25 mouse cellular contexts compared by ENCODE assay signal in genomic region chrX:98207166-98207565, GRCm38 (mm10). TPM values are rescaled to one million over a fixed set of nuclear protein-coding genes. Genes with fewer than 3 reads are reported as not detected.
DNase-seq lines count a peak whose midpoint lies in the region; ATAC-seq and TF ChIP-seq lines count a peak whose summit lies in the region.
"Had no signal": no experiment of that assay in that cellular context is flagged by ENCODE, and none has a peak within 500 bp of the region (broad histone marks: within the 10 kb centered on the region; RNA-seq: fewer than 3 reads in every experiment).

No protein-coding gene starts in this region.

- no peak for ATAC-seq in kidney, postnatal 0 days (replicated peaks; ENCODE audit: low FRiP score, low read depth)
- no peak for ATAC-seq in CD4-positive, CD25-positive, alpha-beta regulatory T cell, adult 4 months
- ATAC-seq: lung, postnatal 0 days; midbrain, embryonic 15.5 days had no signal

- no peak overlapping the region for H3K9ac ChIP-seq in kidney, postnatal 0 days (ENCODE audit: low read depth, low read length)
- H3K9ac ChIP-seq: embryonic facial prominence, embryonic 12.5 days; forebrain, embryonic 12.5 days; hindbrain, embryonic 13.5 days; liver, embryonic 15.5 days; midbrain, embryonic 15.5 days; neural tube, embryonic 13.5 days had no signal

- H3K27ac ChIP-seq in kidney, postnatal 0 days = no peak overlapping the region
- H3K27ac ChIP-seq: embryonic facial prominence, embryonic 12.5 days; forebrain, embryonic 12.5 days; hindbrain, embryonic 13.5 days; liver, embryonic 15.5 days; macrophage; midbrain, embryonic 15.5 days; neural tube, embryonic 13.5 days had no signal

- WGBS in kidney, postnatal 0 days = 48% methylated on average over 4 of the region's 4 CpGs

- no peaks in the 10 kb centered on the region for H3K4me1 ChIP-seq in kidney, postnatal 0 days (replicated peaks; ENCODE audit: insufficient read depth, low read length)
- H3K4me1 ChIP-seq: embryonic facial prominence, embryonic 12.5 days; forebrain, embryonic 12.5 days; hindbrain, embryonic 13.5 days; liver, embryonic 15.5 days; midbrain, embryonic 15.5 days; neural tube, embryonic 13.5 days had no signal

- TF ChIP-seq CTCF in kidney, postnatal 0 days (IDR thresholded peaks at IDR 0.05; ENCODE audit: low read depth) = no peak; the same call in 1 of the 2 replicates

- no peaks in the 10 kb centered on the region for H3K36me3 ChIP-seq in kidney, postnatal 0 days (ENCODE audit: insufficient read depth, low read length)
- H3K36me3 ChIP-seq: embryonic facial prominence, embryonic 12.5 days; forebrain, embryonic 12.5 days; hindbrain, embryonic 13.5 days; liver, embryonic 15.5 days; midbrain, embryonic 15.5 days; neural tube, embryonic 13.5 days had no signal

- no peak overlapping the region for H3K4me3 ChIP-seq in kidney, postnatal 0 days (replicated peaks; ENCODE audit: low read depth, low read length)
- H3K4me3 ChIP-seq: embryonic facial prominence, embryonic 12.5 days; erythroblast, embryonic 14.5 days; forebrain, embryonic 12.5 days; hindbrain, embryonic 13.5 days; liver, embryonic 15.5 days; midbrain, embryonic 15.5 days; myocyte; neural tube, embryonic 13.5 days had no signal

- DNase-seq in adrenal gland, adult 2 months = peak; percentile 48
- DNase-seq in adrenal gland, postnatal 25 days = no peak
- peak; percentile 0 for DNase-seq in kidney, postnatal 0 days (ENCODE audit: low spot score)
- no peak for DNase-seq in kidney, adult 18-20 months
- DNase-seq in ZHBTc4 (ENCODE audit: low read depth, low spot score) (peak; percentile 4), adipocyte (ENCODE audit: low spot score) (no peak)
- DNase-seq: cerebellum, adult 11-12 months; cerebellum, postnatal 10 days; heart, postnatal 36 days; layer of hippocampus, adult 9-11 months; retina, postnatal 1 day; right cerebral cortex, postnatal 25 days; thymus, postnatal 36 days had no signal

- no peaks in the 10 kb centered on the region for H3K9me3 ChIP-seq in kidney, postnatal 0 days (replicated peaks; ENCODE audit: low read length)
- H3K9me3 ChIP-seq: embryonic facial prominence, embryonic 12.5 days; forebrain, embryonic 12.5 days; hindbrain, embryonic 13.5 days; liver, embryonic 15.5 days; midbrain, embryonic 15.5 days; neural tube, embryonic 13.5 days had no signal

- no peak overlapping the region for H3K4me2 ChIP-seq in kidney, postnatal 0 days (ENCODE audit: low read length)
- H3K4me2 ChIP-seq: embryonic facial prominence, embryonic 12.5 days; forebrain, embryonic 12.5 days; hindbrain, embryonic 13.5 days; liver, embryonic 15.5 days; midbrain, embryonic 15.5 days; neural tube, embryonic 13.5 days had no signal

- H3K27me3 ChIP-seq in kidney, postnatal 0 days (ENCODE audit: insufficient read depth, low read length) = no peaks in the 10 kb centered on the region
- H3K27me3 ChIP-seq: embryonic facial prominence, embryonic 12.5 days; forebrain, embryonic 12.5 days; hindbrain, embryonic 13.5 days; liver, embryonic 15.5 days; midbrain, embryonic 15.5 days; neural tube, embryonic 13.5 days had no signal

RNA-seq across cellular contexts. Expression of gene Ar, which starts 58.6 kb away (rescaled TPM):
- total RNA-seq in adrenal gland, adult 2 months (2021) = 10 to 100 TPM; 39.8 to 76.5 TPM
- 5.9 and 12.8 TPM in 2 replicates for polyA plus RNA-seq in adrenal gland, adult 2 months (2012; rRNA removed)
- total RNA-seq in adrenal gland, postnatal 25 days (2021) = 83.5 and 93.1 TPM in 2 replicates
- 1.1 and 1.3 TPM in 2 replicates for polyA plus RNA-seq in kidney, postnatal 0 days (2015; fragmentation: Nextera tagmentation; extraction: Ambion mirVana)
- polyA plus RNA-seq in CD4-positive, CD25-positive, alpha-beta regulatory T cell, adult 4 months (2017; shearing (Covaris generic)) = 1 to 10 TPM; 3.3 to 4.3 TPM
- total RNA-seq: MEL had no signal
- polyA plus RNA-seq: erythroblast, embryonic 14.5 days; macrophage had no signal

Comparison
In these comparisons a context has a peak if more than half of its experiments do, and no peak if none do; other contexts are left out.
1. DNase-seq: peak in adrenal gland, adult 2 months (single experiment), kidney, postnatal 0 days (single experiment) and ZHBTc4 (single experiment); none in adrenal gland, postnatal 25 days (single experiment), kidney, adult 18-20 months (single experiment) and adipocyte (single experiment).